Mouse (Mus musculus): ENCODE results near the gene Cytip. TPM values are rescaled to one million over a fixed set of nuclear protein-coding genes. Genes with fewer than 3 reads are reported as not detected.

The Cytip gene
- 1.8 and 3.2 TPM in 2 replicates for polyA plus RNA-seq (2014; fragmentation: Nextera tagmentation; extraction: Ambion mirVana)

DNA sequence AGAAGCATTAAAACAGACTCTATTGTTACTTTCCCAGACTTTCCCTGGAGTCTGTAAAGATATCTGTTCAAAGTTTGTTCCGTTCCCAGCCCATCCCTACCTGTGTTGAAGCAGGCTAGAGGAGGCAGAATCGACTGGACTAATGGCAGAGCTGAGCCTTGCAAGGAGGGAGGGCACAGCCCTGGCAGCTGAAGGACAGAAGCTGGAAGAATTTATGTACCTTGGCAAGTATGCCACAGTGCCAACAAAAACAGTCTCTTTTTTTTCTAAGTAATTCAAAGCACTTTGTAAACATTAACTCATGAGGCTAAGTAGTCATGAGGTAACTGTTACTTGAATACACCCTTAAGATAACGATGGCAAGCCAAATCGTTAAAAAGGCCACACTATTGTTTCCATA, at the start of gene Cytip:
TSS of gene Cytip (minus strand) at position 187 of the 400 bp plus-strand sequence.
- ATAC-seq (ENCODE audit: low read depth) (no peak), DNase-seq (ENCODE audit: low spot score) (no peak)
- H3K4me3 ChIP-seq (ENCODE audit: low read depth, low read length): no peak within 1 kb of the TSS
- no peaks in the 10 kb centered on the region for H3K4me1 ChIP-seq (ENCODE audit: control insufficient read depth, insufficient read depth, low read length)
- H3K27me3 ChIP-seq (replicated peaks; ENCODE audit: control insufficient read depth, insufficient read depth, low read length): no peaks in the 10 kb centered on the region
- no peak within 1 kb of the TSS; the same call in 1 of the 2 replicates for H3K4me2 ChIP-seq (ENCODE audit: low read depth, low read length)
- H3K27ac ChIP-seq (replicated peaks; ENCODE audit: low read depth, low read length): no peak within 1 kb of the TSS
- no peak within 1 kb of the TSS for H3K9ac ChIP-seq (ENCODE audit: low read depth, low read length)
- 69% methylated on average over 4 of the region's 4 CpGs for WGBS
- H3K9me3 ChIP-seq (ENCODE audit: control insufficient read depth, low read length): no peaks in the 10 kb centered on the region
- no peaks in the 10 kb centered on the region for H3K36me3 ChIP-seq (ENCODE audit: control insufficient read depth, insufficient read depth, low read length)

DNA sequence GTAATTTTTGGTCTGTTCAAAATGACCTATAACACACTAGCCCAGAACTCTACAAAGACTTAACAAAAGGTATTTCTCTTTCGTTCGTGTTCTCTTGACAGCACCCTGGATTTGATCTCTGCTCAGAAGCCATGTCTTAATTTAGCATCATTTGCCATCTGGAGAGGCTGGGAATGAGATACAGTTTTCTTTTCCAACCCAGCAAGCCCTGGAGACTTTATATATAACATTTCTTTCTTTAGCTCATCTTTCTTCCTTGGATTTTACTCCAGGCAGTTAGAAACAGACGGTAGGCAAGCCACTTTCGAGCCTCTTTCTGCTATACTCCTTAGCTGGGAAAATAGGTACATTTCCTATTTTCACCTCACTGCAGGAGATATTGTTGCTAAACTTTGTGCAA, 45.3 kb upstream of the Cytip start:
- H3K4me3 ChIP-seq (ENCODE audit: low read depth, low read length): no peak overlapping the region
- ATAC-seq (ENCODE audit: low read depth) (no peak), DNase-seq (ENCODE audit: low spot score) (no peak)
- H3K27me3 ChIP-seq (replicated peaks; ENCODE audit: control insufficient read depth, insufficient read depth, low read length): no peaks in the 10 kb centered on the region
- H3K9me3 ChIP-seq (ENCODE audit: control insufficient read depth, low read length): no peaks in the 10 kb centered on the region
- no peak overlapping the region for H3K27ac ChIP-seq (replicated peaks; ENCODE audit: low read depth, low read length)
- no peaks in the 10 kb centered on the region for H3K4me1 ChIP-seq (ENCODE audit: control insufficient read depth, insufficient read depth, low read length)
- H3K4me2 ChIP-seq (ENCODE audit: low read depth, low read length): no peak overlapping the region
- H3K9ac ChIP-seq (ENCODE audit: low read depth, low read length): no peak overlapping the region
- 71% methylated on average over 4 of the region's 4 CpGs for WGBS
- H3K36me3 ChIP-seq (ENCODE audit: control insufficient read depth, insufficient read depth, low read length): no peaks in the 10 kb centered on the region

DNA sequence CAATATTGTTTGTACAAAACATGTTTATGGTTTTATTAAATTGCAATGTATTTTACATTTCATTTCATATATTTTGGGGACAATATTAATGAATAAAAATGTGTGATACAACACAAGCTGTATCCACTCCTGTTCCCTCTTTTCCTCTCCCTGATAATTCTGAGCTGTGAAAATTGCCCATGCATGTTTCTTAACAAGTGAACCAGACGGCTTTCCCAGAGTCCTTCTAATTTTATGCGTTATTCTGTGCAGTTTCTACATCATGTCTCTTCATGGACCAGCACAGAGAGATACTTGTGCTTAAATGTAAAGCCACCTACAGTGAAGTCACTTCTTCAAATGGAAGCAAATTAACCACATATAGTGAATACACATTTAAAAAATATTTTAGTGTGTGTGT, 42.2 kb upstream of the Cytip start:
- Histone ChIP-seq H3K9me3 (ENCODE audit: control insufficient read depth, low read length) (no peaks in the 10 kb centered on the region), H3K27me3 (replicated peaks; ENCODE audit: control insufficient read depth, insufficient read depth, low read length) (no peaks in the 10 kb centered on the region), H3K4me3 (ENCODE audit: low read depth, low read length) (no peak overlapping the region), H3K36me3 (ENCODE audit: control insufficient read depth, insufficient read depth, low read length) (no peaks in the 10 kb centered on the region), H3K4me2 (ENCODE audit: low read depth, low read length) (no peak overlapping the region), H3K4me1 (ENCODE audit: control insufficient read depth, insufficient read depth, low read length) (no peaks in the 10 kb centered on the region), H3K27ac (replicated peaks; ENCODE audit: low read depth, low read length) (no peak overlapping the region), H3K9ac (ENCODE audit: low read depth, low read length) (no peak overlapping the region)
- no peak for ATAC-seq (ENCODE audit: low read depth)
- DNase-seq (ENCODE audit: low spot score): no peak
- 65% methylated on average over 2 of the region's 2 CpGs for WGBS

GRCm38 (mm10) chr2:58199442-58199841, 4.1 kb upstream of the Cytip start:
- Histone ChIP-seq H3K9me3 (ENCODE audit: control insufficient read depth, low read length) (no peaks in the 10 kb centered on the region), H3K27ac (replicated peaks; ENCODE audit: low read depth, low read length) (no peak overlapping the region), H3K27me3 (replicated peaks; ENCODE audit: control insufficient read depth, insufficient read depth, low read length) (no peaks in the 10 kb centered on the region), H3K9ac (ENCODE audit: low read depth, low read length) (no peak overlapping the region), H3K4me1 (ENCODE audit: control insufficient read depth, insufficient read depth, low read length) (no peaks in the 10 kb centered on the region), H3K4me3 (ENCODE audit: low read depth, low read length) (no peak overlapping the region), H3K4me2 (ENCODE audit: low read depth, low read length) (no peak overlapping the region), H3K36me3 (ENCODE audit: control insufficient read depth, insufficient read depth, low read length) (no peaks in the 10 kb centered on the region)
- DNase-seq (ENCODE audit: low spot score) (peak; percentile 50), ATAC-seq (ENCODE audit: low read depth) (0 out of 2 replicates have a peak, but pooled peaks have one; percentile 53)
- 69% methylated on average over 6 of the region's 6 CpGs for WGBS

DNA sequence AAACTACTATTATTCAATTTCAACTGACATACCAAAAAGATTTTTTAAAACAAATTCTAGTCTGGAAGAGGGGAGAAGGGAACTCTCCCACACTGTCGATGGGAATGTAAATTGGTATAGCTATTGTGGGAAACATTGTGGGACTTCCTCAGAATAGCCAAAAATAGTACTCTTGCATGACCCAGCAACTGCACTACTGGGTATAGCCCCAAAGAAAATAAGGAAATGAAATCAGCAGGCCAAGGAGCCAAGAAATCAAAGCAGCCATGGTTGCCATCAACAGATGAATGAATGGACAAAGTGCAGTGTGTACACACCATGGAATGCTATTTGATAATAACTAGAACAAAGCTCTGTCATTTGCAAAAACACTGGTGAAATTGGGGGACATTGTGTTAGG, 1.5 kb upstream of the Cytip start:
- no peak overlapping the region for H3K4me2 ChIP-seq (ENCODE audit: low read depth, low read length)
- ATAC-seq (ENCODE audit: low read depth): no peak
- no peaks in the 10 kb centered on the region for H3K36me3 ChIP-seq (ENCODE audit: control insufficient read depth, insufficient read depth, low read length)
- H3K4me3 ChIP-seq (ENCODE audit: low read depth, low read length): no peak overlapping the region
- no peak overlapping the region for H3K27ac ChIP-seq (replicated peaks; ENCODE audit: low read depth, low read length)
- DNase-seq (ENCODE audit: low spot score): no peak
- no peaks in the 10 kb centered on the region for H3K27me3 ChIP-seq (replicated peaks; ENCODE audit: control insufficient read depth, insufficient read depth, low read length)
- no peak overlapping the region for H3K9ac ChIP-seq (ENCODE audit: low read depth, low read length)
- H3K9me3 ChIP-seq (ENCODE audit: control insufficient read depth, low read length): no peaks in the 10 kb centered on the region
- no peaks in the 10 kb centered on the region for H3K4me1 ChIP-seq (ENCODE audit: control insufficient read depth, insufficient read depth, low read length)
- 67% methylated on average over 1 of the region's 1 CpGs for WGBS

GRCm38 (mm10) chr2:58194422-58195115, 763 bp downstream of the Cytip start:
- H3K4me2 ChIP-seq (ENCODE audit: low read depth, low read length): no peak overlapping the region; the same call in 1 of the 2 replicates
- no peaks in the 10 kb centered on the region for H3K9me3 ChIP-seq (ENCODE audit: control insufficient read depth, low read length)
- H3K27ac ChIP-seq (replicated peaks; ENCODE audit: low read depth, low read length): no peak overlapping the region
- H3K36me3 ChIP-seq (ENCODE audit: control insufficient read depth, insufficient read depth, low read length): no peaks in the 10 kb centered on the region
- DNase-seq (ENCODE audit: low spot score) (peak; percentile 35), ATAC-seq (ENCODE audit: low read depth) (no peak)
- H3K4me1 ChIP-seq (ENCODE audit: control insufficient read depth, insufficient read depth, low read length): no peaks in the 10 kb centered on the region
- H3K4me3 ChIP-seq (ENCODE audit: low read depth, low read length): no peak overlapping the region
- 64% methylated on average over 10 of the region's 10 CpGs for WGBS
- no peak overlapping the region for H3K9ac ChIP-seq (ENCODE audit: low read depth, low read length)
- no peaks in the 10 kb centered on the region for H3K27me3 ChIP-seq (replicated peaks; ENCODE audit: control insufficient read depth, insufficient read depth, low read length)

DNA sequence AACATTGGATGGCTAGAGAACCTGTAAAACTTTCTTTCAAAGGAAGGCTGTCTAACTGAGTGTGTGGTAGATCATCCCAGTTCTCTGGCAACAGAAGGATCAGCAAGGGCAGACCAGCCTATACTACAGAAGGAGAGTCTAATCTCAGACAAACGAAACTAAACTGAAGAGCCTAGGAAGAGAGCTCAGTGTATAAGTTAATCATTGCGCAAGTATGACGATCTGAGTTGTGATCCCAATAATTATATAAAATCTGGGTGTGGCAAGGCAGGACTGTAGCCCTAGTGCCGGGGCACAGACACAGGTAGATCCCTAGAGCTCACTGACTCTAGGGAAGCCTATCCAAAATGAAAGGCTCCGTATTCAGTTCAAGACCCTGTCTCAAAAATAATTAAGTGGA, 3.2 kb downstream of the Cytip start:
- H3K27me3 ChIP-seq (replicated peaks; ENCODE audit: control insufficient read depth, insufficient read depth, low read length): no peaks in the 10 kb centered on the region
- no peaks in the 10 kb centered on the region for H3K4me1 ChIP-seq (ENCODE audit: control insufficient read depth, insufficient read depth, low read length)
- H3K36me3 ChIP-seq (ENCODE audit: control insufficient read depth, insufficient read depth, low read length): no peaks in the 10 kb centered on the region
- H3K9ac ChIP-seq (ENCODE audit: low read depth, low read length): no peak overlapping the region
- DNase-seq (ENCODE audit: low spot score) (no peak), ATAC-seq (ENCODE audit: low read depth) (no peak)
- no peaks in the 10 kb centered on the region for H3K9me3 ChIP-seq (ENCODE audit: control insufficient read depth, low read length)
- no peak overlapping the region for H3K27ac ChIP-seq (replicated peaks; ENCODE audit: low read depth, low read length)
- no peak overlapping the region for H3K4me3 ChIP-seq (ENCODE audit: low read depth, low read length)
- 88% methylated on average over 5 of the region's 5 CpGs for WGBS
- no peak overlapping the region for H3K4me2 ChIP-seq (ENCODE audit: low read depth, low read length)

DNA sequence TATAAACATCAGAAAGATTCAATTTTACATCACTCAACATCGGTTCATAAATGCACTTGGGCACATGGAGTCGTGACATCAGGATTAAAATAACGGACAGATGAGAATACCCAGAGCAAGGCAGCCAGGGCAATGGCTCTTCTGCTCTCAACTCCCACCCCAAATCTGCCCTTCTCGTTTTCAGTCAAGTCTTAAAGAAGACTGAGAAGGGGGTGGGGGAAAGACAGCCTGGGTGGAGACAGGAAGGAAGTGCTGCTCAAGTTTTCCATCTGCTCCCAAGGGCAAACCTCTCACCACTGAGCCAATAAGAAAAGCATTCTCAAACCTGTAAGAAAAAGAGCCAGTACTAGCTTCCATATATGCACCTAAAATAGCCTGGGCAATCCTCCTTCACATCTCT, 5.8 kb downstream of the Cytip start:
- no peaks in the 10 kb centered on the region for H3K36me3 ChIP-seq (ENCODE audit: control insufficient read depth, insufficient read depth, low read length)
- H3K4me2 ChIP-seq (ENCODE audit: low read depth, low read length): no peak overlapping the region
- ATAC-seq (ENCODE audit: low read depth) (no peak), DNase-seq (ENCODE audit: low spot score) (no peak)
- 63% methylated on average over 4 of the region's 4 CpGs for WGBS
- no peaks in the 10 kb centered on the region for H3K9me3 ChIP-seq (ENCODE audit: control insufficient read depth, low read length)
- no peak overlapping the region for H3K4me3 ChIP-seq (ENCODE audit: low read depth, low read length)
- H3K27me3 ChIP-seq (replicated peaks; ENCODE audit: control insufficient read depth, insufficient read depth, low read length): no peaks in the 10 kb centered on the region
- H3K9ac ChIP-seq (ENCODE audit: low read depth, low read length): no peak overlapping the region
- no peak overlapping the region for H3K27ac ChIP-seq (replicated peaks; ENCODE audit: low read depth, low read length)
- H3K4me1 ChIP-seq (ENCODE audit: control insufficient read depth, insufficient read depth, low read length): no peaks in the 10 kb centered on the region

DNA sequence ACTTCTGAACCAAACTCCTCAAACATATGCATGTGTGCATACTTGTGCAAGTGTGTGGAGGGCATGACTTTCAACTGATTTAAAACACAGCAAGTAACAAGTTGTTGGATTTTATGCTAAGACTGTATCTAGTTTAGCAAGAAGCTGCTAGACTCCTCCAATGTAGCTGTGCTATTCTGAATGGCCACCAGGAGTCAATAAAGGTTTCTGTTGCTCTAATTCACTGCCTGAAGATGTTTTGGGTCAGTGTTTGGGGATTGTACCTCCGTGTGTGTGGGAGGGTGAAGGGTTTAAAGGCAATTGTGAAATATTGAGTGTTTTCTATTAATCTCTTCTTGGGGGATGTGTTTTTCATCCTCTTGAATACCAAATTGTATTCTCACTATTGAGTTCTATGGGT, 6.4 kb downstream of the Cytip start:
- no peak for DNase-seq (ENCODE audit: low spot score)
- Histone ChIP-seq H3K9me3 (ENCODE audit: control insufficient read depth, low read length) (no peaks in the 10 kb centered on the region), H3K4me2 (ENCODE audit: low read depth, low read length) (no peak overlapping the region), H3K36me3 (ENCODE audit: control insufficient read depth, insufficient read depth, low read length) (no peaks in the 10 kb centered on the region), H3K4me3 (ENCODE audit: low read depth, low read length) (no peak overlapping the region), H3K9ac (ENCODE audit: low read depth, low read length) (no peak overlapping the region), H3K27ac (replicated peaks; ENCODE audit: low read depth, low read length) (no peak overlapping the region), H3K4me1 (ENCODE audit: control insufficient read depth, insufficient read depth, low read length) (no peaks in the 10 kb centered on the region), H3K27me3 (replicated peaks; ENCODE audit: control insufficient read depth, insufficient read depth, low read length) (no peaks in the 10 kb centered on the region)
- ATAC-seq (ENCODE audit: low read depth): no peak
- 24% methylated on average over 1 of the region's 1 CpGs for WGBS

Measured in embryonic facial prominence, embryonic 14.5 days (tissue).